Mouse (Mus musculus) lung, adult 2 months (tissue): Measurements from ENCODE around the gene Gm1113.

Source experiments
- CTCF ChIP-seq: fragments of 200-500 bp; IDR thresholded peaks from 2 replicates; pipeline ENCODE4 v1.5.1; 2011; ENCODE audit warnings: mild to moderate bottlenecking, low read length, control low read depth; ENCODE audit not compliant: insufficient read depth
- POLR2A ChIP-seq: fragments of 200-500 bp; IDR thresholded peaks from 2 replicates; pipeline ENCODE4 v1.6.1; 2011; ENCODE audit warnings: low read depth, mild to moderate bottlenecking, control low read depth, low read length, borderline replicate concordance; ENCODE audit errors: extremely low read depth

DNA sequence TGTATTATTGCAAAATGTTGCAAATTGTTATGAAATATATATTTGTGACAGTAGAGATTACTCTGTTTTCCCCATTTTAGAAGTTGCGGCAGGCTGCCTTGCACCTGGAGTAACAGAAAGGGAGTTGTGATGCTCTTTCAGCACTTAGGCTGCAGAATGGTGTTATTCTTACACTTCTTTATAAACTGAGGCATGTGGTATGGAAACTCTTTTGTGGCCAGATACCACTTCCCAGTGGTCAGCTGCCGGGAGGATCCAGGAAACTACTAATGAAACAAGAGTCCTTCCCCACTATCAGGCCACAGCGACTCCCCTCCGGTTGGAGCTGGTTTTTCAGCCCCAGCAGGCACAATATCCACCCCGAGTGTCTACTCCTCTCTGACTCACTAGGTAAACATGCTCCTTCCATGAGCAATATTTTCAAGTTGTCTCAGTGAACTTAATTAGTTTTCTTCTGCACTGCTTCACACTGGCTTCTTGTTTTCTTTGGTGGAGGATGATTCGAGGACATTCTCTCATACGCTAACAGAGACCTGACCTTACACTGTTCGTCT lies 50.7 kb downstream of the Gm1113 start:
- no peak for TF ChIP-seq POLR2A
- TF ChIP-seq CTCF, result no peak
